Mouse (Mus musculus): ENCODE measurements around the gene Gm13276. TPM values are rescaled to one million over a fixed set of nuclear protein-coding genes. Genes with fewer than 3 reads are reported as not detected.
"Not testable (repeated sequence)": the region's sequence is repeated elsewhere in the genome, so short reads cannot be mapped to it uniquely, and the experiment has no call there.

Gene Gm13276
- total RNA-seq (2012; rRNA removed) (not detected in 2 replicates), polyA plus RNA-seq (2012; ENCODE audit: insufficient read depth in 1 of 2, insufficient read length in 2 of 2, low read depth in 1 of 2, low replicate concordance in 2 of 2, missing spikeins in 1 of 2) (not detected)

GRCm38 (mm10) chr4:88785409-88785808 is at the start of gene Gm13276:
Gene Gm13276 (plus strand): TSS chr4:88785709.
- H3K4me3 ChIP-seq (ENCODE audit: control insufficient read depth in 1 of 2, insufficient read depth in 1 of 2, low read depth in 2 of 2, low read length in 2 of 2); H3K79me2 ChIP-seq (ENCODE audit: control insufficient read depth, insufficient read depth, low read length, poor library complexity); DNase-seq (ENCODE audit: low read depth, low spot score); H3K36me3 ChIP-seq (ENCODE audit: control insufficient read depth in 1 of 2, insufficient read depth in 2 of 2, low read length in 2 of 2); H3K9ac ChIP-seq (ENCODE audit: control insufficient read depth, low read depth, low read length, poor library complexity, severe bottlenecking); H3K27me3 ChIP-seq (ENCODE audit: control insufficient read depth in 1 of 2, insufficient read depth in 2 of 2, low read length in 2 of 2); H3K9me3 ChIP-seq (replicated peaks; ENCODE audit: insufficient read depth, low read length); H3K4me1 ChIP-seq (ENCODE audit: control insufficient read depth in 1 of 2, insufficient read depth in 2 of 2, low read length in 2 of 2); H3K27ac ChIP-seq (ENCODE audit: control insufficient read depth, low read depth, low read length): not testable (repeated sequence)

DNA sequence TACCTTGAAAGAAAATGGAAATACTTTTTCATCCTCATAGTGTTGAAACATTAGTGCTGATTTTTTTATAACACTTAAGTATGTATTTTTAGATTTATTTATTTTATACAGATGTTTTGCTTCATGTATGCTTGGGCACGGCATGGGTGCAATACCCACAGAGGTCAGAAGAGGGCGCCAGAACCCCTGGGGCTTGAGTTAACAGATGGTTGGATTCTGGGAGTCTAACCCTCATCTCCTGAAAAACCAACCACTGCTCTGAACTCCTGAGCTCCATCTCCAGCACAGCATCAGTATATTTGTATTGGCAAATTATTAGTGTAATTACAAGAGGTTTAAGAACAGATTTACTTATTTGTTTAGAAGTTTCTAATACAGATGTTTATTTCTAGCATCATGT is 47.0 kb upstream of the Gm13276 start:
- Histone ChIP-seq H3K27ac (ENCODE audit: control insufficient read depth, low read depth, low read length) (no peak overlapping the region), H3K36me3 (ENCODE audit: control insufficient read depth in 1 of 2, insufficient read depth in 2 of 2, low read length in 2 of 2) (no peaks in the 10 kb centered on the region), H3K9me3 (replicated peaks; ENCODE audit: insufficient read depth, low read length) (no peaks in the 10 kb centered on the region), H3K9ac (ENCODE audit: control insufficient read depth, low read depth, low read length, poor library complexity, severe bottlenecking) (no peak overlapping the region), H3K4me3 (ENCODE audit: control insufficient read depth in 1 of 2, insufficient read depth in 1 of 2, low read depth in 2 of 2, low read length in 2 of 2) (no peak overlapping the region), H3K27me3 (ENCODE audit: control insufficient read depth in 1 of 2, insufficient read depth in 2 of 2, low read length in 2 of 2) (peaks cover 8 to 9% of the 10 kb centered on the region in 2 experiments), H3K4me1 (ENCODE audit: control insufficient read depth in 1 of 2, insufficient read depth in 2 of 2, low read length in 2 of 2) (no peaks in the 10 kb centered on the region), H3K79me2 (ENCODE audit: control insufficient read depth, insufficient read depth, low read length, poor library complexity) (no peaks in the 10 kb centered on the region)
- DNase-seq (ENCODE audit: low read depth, low spot score), result peak; percentile 77
- TF ChIP-seq UBTF (IDR thresholded peaks at IDR 0.05; ENCODE audit: borderline replicate concordance, insufficient read depth, low read depth, low read length), result no peak
- no peak for TF ChIP-seq USF1 (IDR thresholded peaks at IDR 0.05; ENCODE audit: low read depth, low read length)
- TF ChIP-seq TAL1 (IDR thresholded peaks at IDR 0.05; ENCODE audit: low read length), result no peak
- TF ChIP-seq KAT2A (conservative IDR thresholded peaks at IDR 0.05; ENCODE audit: low read depth, low read length), result no peak
- TF ChIP-seq SMC3 (IDR thresholded peaks at IDR 0.05; ENCODE audit: low read depth, low read length), result peak; percentile 82
- TF ChIP-seq NRF1 (IDR thresholded peaks at IDR 0.05; ENCODE audit: insufficient read depth, low read depth, low read length, poor library complexity, severe bottlenecking), result no peak
- TF ChIP-seq POLR2A (IDR thresholded peaks at IDR 0.05; ENCODE audit: control insufficient read depth in 1 of 2, insufficient read depth in 1 of 2, low read depth in 1 of 2, low read length in 2 of 2, poor library complexity in 1 of 2), result no peak
- TF ChIP-seq RAD21 (IDR thresholded peaks at IDR 0.05; ENCODE audit: low read depth, low read length), result peak; percentile 82
- TF ChIP-seq NELFE (IDR thresholded peaks at IDR 0.05; ENCODE audit: low read depth, low read length), result no peak
- TF ChIP-seq CTCF (IDR thresholded peaks at IDR 0.05 in 2 of 3, conservative IDR thresholded peaks at IDR 0.05 in 1 of 3; ENCODE audit: control insufficient read depth in 1 of 3, insufficient read depth in 1 of 3, low read depth in 2 of 3, low read length in 3 of 3, poor library complexity in 1 of 3, severe bottlenecking in 1 of 3), result peak; percentile 90 to 96 (median 91)
- no peak for TF ChIP-seq POLR2AphosphoS5 (IDR thresholded peaks at IDR 0.05; ENCODE audit: borderline replicate concordance, low read depth, low read length)
- no peak for TF ChIP-seq GABPA (IDR thresholded peaks at IDR 0.05; ENCODE audit: low read depth, low read length)
- TF ChIP-seq ZNF384 (IDR thresholded peaks at IDR 0.05; ENCODE audit: low read depth, low read length), result no peak
- TF ChIP-seq RCOR1 (IDR thresholded peaks at IDR 0.05; ENCODE audit: low read depth, low read length), result 0 out of 2 replicates have a peak, but pooled peaks have one; percentile 37
- TF ChIP-seq ZC3H11A (IDR thresholded peaks at IDR 0.05; ENCODE audit: low read depth, low read length), result peak; percentile 74
- TF ChIP-seq SIN3A (IDR thresholded peaks at IDR 0.05; ENCODE audit: low read length), result no peak; the same call in 1 of the 2 replicates
